Mouse (Mus musculus) testis, adult 2 months (tissue): ENCODE data around the gene Adgrg1.

Source experiments
- CTCF ChIP-seq: fragments of 200-500 bp; IDR thresholded peaks from 2 replicates; pipeline ENCODE4 v1.5.1; 2012; ENCODE audit warnings: low read depth, mild to moderate bottlenecking, inconsistent platforms, low read length, moderate library complexity; ENCODE audit not compliant: control insufficient read depth, insufficient read depth, insufficient replicate concordance
- POLR2A ChIP-seq: fragments of 200-500 bp; IDR thresholded peaks from 2 replicates; pipeline ENCODE4 v1.6.1; 2012; ENCODE audit warnings: low read depth, mild to moderate bottlenecking, inconsistent platforms, low read length, moderate library complexity; ENCODE audit not compliant: control insufficient read depth

DNA sequence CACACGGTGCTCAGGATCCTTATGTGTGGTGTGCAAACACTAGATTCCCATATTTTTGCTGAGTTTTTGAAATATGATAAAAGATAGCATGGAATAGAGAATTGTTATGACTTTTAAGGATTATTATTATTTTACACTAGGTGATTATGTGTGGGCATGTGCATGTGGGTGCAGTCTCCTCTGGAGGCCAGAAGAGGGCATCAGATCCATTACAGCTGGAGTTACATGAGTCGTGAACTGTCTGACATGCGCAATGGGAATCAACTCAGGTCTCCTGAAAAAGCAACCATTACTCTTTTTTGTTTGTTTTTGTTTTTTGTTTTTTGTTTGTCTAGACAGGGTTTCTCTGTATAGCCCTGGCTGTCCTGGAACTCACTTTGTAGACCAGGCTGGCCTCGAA lies 25.5 kb upstream of the Adgrg1 start:
- no peak for TF ChIP-seq CTCF
- no peak for TF ChIP-seq POLR2A
